ENCODE assay signal across 10 mouse cellular contexts in the genomic region with DNA sequence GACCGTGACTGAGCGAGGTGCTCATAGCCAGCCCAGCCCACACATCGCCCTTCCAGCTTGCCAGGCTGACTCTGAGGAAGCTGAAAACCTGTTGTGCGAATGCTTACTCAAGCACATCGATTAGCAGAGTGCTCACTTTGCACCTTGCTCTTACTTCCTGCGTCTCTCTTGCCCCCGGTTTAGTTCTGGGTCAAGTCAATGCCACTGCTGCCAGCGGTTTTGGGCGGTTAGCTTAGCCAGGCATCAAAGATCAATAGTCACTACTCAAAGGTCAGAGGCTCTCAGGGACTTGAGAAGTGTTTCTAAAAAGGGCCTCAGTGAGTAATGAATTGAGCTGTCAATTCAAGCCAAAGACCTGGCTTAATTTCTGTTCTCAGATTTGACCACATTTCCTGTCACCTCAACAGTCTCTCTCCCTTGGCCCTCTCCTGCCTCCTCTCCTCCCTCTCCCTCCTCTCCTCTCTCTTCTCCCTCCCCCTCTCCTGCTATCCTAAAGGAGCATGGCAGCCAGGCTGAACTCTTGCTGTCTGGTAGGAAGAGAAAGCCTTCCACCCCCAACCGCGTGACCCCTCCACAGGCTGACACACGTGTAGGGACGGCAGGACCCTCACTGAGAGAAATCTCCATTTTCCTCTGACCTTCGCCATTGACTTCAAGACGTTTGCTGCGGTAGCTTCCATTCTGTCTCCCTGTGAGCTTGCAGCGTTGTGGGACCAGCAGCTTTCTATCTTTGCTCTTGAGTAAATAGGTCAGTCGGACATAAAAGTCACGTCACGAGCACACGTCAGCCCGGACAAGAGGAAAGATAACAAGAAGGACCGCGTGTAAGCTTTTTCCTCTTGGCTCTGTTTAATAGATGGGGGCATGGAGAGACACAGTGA. TPM values are rescaled to one million over a fixed set of nuclear protein-coding genes. Genes with fewer than 3 reads are reported as not detected.
DNase-seq lines count a peak whose midpoint lies in the region; ATAC-seq and TF ChIP-seq lines count a peak whose summit lies in the region.
"Had no signal": no experiment of that assay in that cellular context is flagged by ENCODE, and none has a peak within 500 bp of the region (broad histone marks: within the 10 kb centered on the region; RNA-seq: fewer than 3 reads in every experiment).

No protein-coding gene starts in this region.

- intact Hi-C loops in left cerebral cortex, postnatal 10 days (cut with DNase I): no loop called here

- H3K27me3 ChIP-seq in liver, adult 2 months (ENCODE audit: control insufficient read depth, insufficient read depth, low read length): no peaks in the 10 kb centered on the region
- no peaks in the 10 kb centered on the region for H3K27me3 ChIP-seq in intestine, embryonic 15.5 days (replicated peaks)
- no peaks in the 10 kb centered on the region for H3K27me3 ChIP-seq in spleen, adult 2 months (ENCODE audit: control insufficient read depth, insufficient read depth, low read length)
- no peaks in the 10 kb centered on the region for H3K27me3 ChIP-seq in forebrain, embryonic 12.5 days
- H3K27me3 ChIP-seq: midbrain, embryonic 13.5 days had no signal

- no peak overlapping the region for H3K4me2 ChIP-seq in intestine, embryonic 15.5 days (replicated peaks)
- no peak overlapping the region for H3K4me2 ChIP-seq in forebrain, embryonic 12.5 days
- H3K4me2 ChIP-seq: midbrain, embryonic 13.5 days had no signal

- WGBS in liver, adult 2 months: 13% methylated on average over 24 of the region's 24 CpGs
- 49% methylated on average over 24 of the region's 24 CpGs for WGBS in intestine, embryonic 15.5 days
- 33% methylated on average over 24 of the region's 24 CpGs for whole genome bisulfite sequencing in spleen, adult 2 months
- 74% methylated on average over 24 of the region's 24 CpGs for WGBS in forebrain, embryonic 12.5 days

- H3K79me2 ChIP-seq in liver, adult 2 months (ENCODE audit: control insufficient read depth, insufficient read depth, low read length): no peaks in the 10 kb centered on the region

- no peak overlapping the region for H3K4me3 ChIP-seq in liver, adult 2 months (ENCODE audit: insufficient read depth, low read depth, low read length)
- no peak overlapping the region for H3K4me3 ChIP-seq in intestine, embryonic 15.5 days (replicated peaks)
- H3K4me3 ChIP-seq in spleen, adult 2 months (ENCODE audit: extremely low read depth, insufficient read depth, insufficient read length): no peak overlapping the region
- no peak overlapping the region for H3K4me3 ChIP-seq in forebrain, embryonic 12.5 days (replicated peaks)
- H3K4me3 ChIP-seq: gastrocnemius, adult 2 months; midbrain, embryonic 13.5 days had no signal

- ATAC-seq in intestine, embryonic 15.5 days: peak; percentile 39
- ATAC-seq in erythroid progenitor cell, adult 5-6 weeks (replicated peaks; ENCODE audit: low FRiP score, poor library complexity, severe bottlenecking): no peak
- ATAC-seq in forebrain, embryonic 12.5 days (ENCODE audit: low FRiP score): no peak
- ATAC-seq: midbrain, embryonic 13.5 days had no signal

- no peaks in the 10 kb centered on the region for H3K36me3 ChIP-seq in liver, adult 2 months (ENCODE audit: control insufficient read depth, insufficient read depth, low read length)
- no peaks in the 10 kb centered on the region for H3K36me3 ChIP-seq in intestine, embryonic 15.5 days
- no peaks in the 10 kb centered on the region for H3K36me3 ChIP-seq in spleen, adult 2 months (ENCODE audit: control insufficient read depth, insufficient read depth, low read length)
- H3K36me3 ChIP-seq in forebrain, embryonic 12.5 days (replicated peaks): no peaks in the 10 kb centered on the region
- H3K36me3 ChIP-seq: midbrain, embryonic 13.5 days had no signal

- H3K9ac ChIP-seq in liver, adult 2 months (ENCODE audit: low read depth, low read length): peak overlapping the region; percentile 18; the same call in 1 of the 2 replicates
- H3K9ac ChIP-seq in intestine, embryonic 15.5 days: no peak overlapping the region
- H3K9ac ChIP-seq in forebrain, embryonic 12.5 days: no peak overlapping the region
- H3K9ac ChIP-seq: midbrain, embryonic 13.5 days had no signal

- no peak for TF ChIP-seq POLR2A in liver, adult 2 months (IDR thresholded peaks at IDR 0.05; ENCODE audit: extremely low read depth, insufficient read depth, low read length)
- no peak for TF ChIP-seq POLR2A in spleen, adult 2 months (IDR thresholded peaks at IDR 0.05; ENCODE audit: low read depth, low read length)

- TF ChIP-seq CTCF in liver, adult 2 months (IDR thresholded peaks at IDR 0.05; ENCODE audit: low read depth, low read length): no peak
- TF ChIP-seq CTCF in spleen, adult 2 months (IDR thresholded peaks at IDR 0.05; ENCODE audit: extremely low read depth, insufficient read depth, insufficient read length, insufficient replicate concordance): no peak

- H3K9me3 ChIP-seq in intestine, embryonic 15.5 days: no peaks in the 10 kb centered on the region
- H3K9me3 ChIP-seq in forebrain, embryonic 12.5 days: no peaks in the 10 kb centered on the region
- H3K9me3 ChIP-seq: midbrain, embryonic 13.5 days had no signal

- H3K4me1 ChIP-seq in liver, adult 2 months (ENCODE audit: control insufficient read depth, insufficient read depth, low read length): peaks cover 22% of the 10 kb centered on the region
- peaks cover 2% of the 10 kb centered on the region for H3K4me1 ChIP-seq in intestine, embryonic 15.5 days (replicated peaks)
- H3K4me1 ChIP-seq in spleen, adult 2 months (ENCODE audit: control insufficient read depth, insufficient read depth, insufficient read length): peaks cover 37% of the 10 kb centered on the region
- H3K4me1 ChIP-seq in forebrain, embryonic 12.5 days: peaks cover 22% of the 10 kb centered on the region

- DNase-seq in liver, adult 2 months (ENCODE audit: extremely low read depth, low read depth, low spot score): peak; percentile 98
- no peak for DNase-seq in liver
- peak; percentile 76 to 87 for DNase-seq in kidney, postnatal 36 days
- DNase-seq in spleen, adult 2 months (ENCODE audit: low read depth in 1 of 2, low spot score in 2 of 2): peak; percentile 52 to 59
- no peak for DNase-seq in left cerebral cortex, postnatal 10 days (ENCODE audit: extremely low spot score in 1 of 2, low spot score in 2 of 2)
- DNase-seq: gastrocnemius, adult 2 months had no signal

- H3K27ac ChIP-seq in liver, adult 2 months (replicated peaks; ENCODE audit: insufficient read depth, low read depth, low read length): peak overlapping the region; percentile 79
- H3K27ac ChIP-seq in intestine, embryonic 15.5 days: no peak overlapping the region; the same call in 1 of the 2 replicates
- H3K27ac ChIP-seq in spleen, adult 2 months (ENCODE audit: insufficient read depth, low read length): peak overlapping the region; percentile 93
- no peak overlapping the region for H3K27ac ChIP-seq in forebrain, embryonic 12.5 days
- H3K27ac ChIP-seq: gastrocnemius, adult 2 months; midbrain, embryonic 13.5 days had no signal

RNA-seq across cellular contexts. Expression of a gene that starts 21.7 kb away (rescaled TPM):
- total RNA-seq in liver, adult 2 months (2014; rRNA removed): 1.4 and 1.5 TPM in 2 replicates
- 1.9 and 2.2 TPM in 2 replicates for polyA plus RNA-seq in liver, adult 2 months (2012; rRNA removed)
- 15.4 and 16.6 TPM in 2 replicates for polyA plus RNA-seq in intestine, embryonic 15.5 days (2015; fragmentation: Nextera tagmentation; extraction: Ambion mirVana)
- 7.4 and 9.8 TPM in 2 replicates for polyA plus RNA-seq in spleen, adult 2 months (2012; rRNA removed)
- total RNA-seq in left cerebral cortex, postnatal 10 days (2021): 10 to 100 TPM; 11.7 to 12.6 TPM
- 94.7 and 107 TPM in 2 replicates for total RNA-seq in erythroid progenitor cell, adult 5-6 weeks (2015; ENCODE audit: low replicate concordance)
- 35.6 and 52.4 TPM in 2 replicates for total RNA-seq in erythroid progenitor cell, adult 5-6 weeks (2017; ENCODE audit: low replicate concordance)
- 4.0 and 5.4 TPM in 2 replicates for polyA plus RNA-seq in forebrain, embryonic 12.5 days (2016; fragmentation: Nextera tagmentation; extraction: Ambion mirVana)

RNA-seq across cellular contexts. Expression of a gene that starts 22.0 kb away (rescaled TPM):
- 8.1 and 9.9 TPM in 2 replicates for total RNA-seq in liver, adult 2 months (2014; rRNA removed)
- 8.5 and 9.1 TPM in 2 replicates for polyA plus RNA-seq in liver, adult 2 months (2012; rRNA removed)
- 3.3 and 3.6 TPM in 2 replicates for polyA plus RNA-seq in intestine, embryonic 15.5 days (2015; fragmentation: Nextera tagmentation; extraction: Ambion mirVana)
- 4.1 and 5.1 TPM in 2 replicates for polyA plus RNA-seq in spleen, adult 2 months (2012; rRNA removed)
- 1 to 10 TPM; 5.7 to 6.5 TPM for total RNA-seq in left cerebral cortex, postnatal 10 days (2021)
- total RNA-seq in erythroid progenitor cell, adult 5-6 weeks (2015; ENCODE audit: low replicate concordance): 2.9 and 5.4 TPM in 2 replicates
- 0.91 and 3.3 TPM in 2 replicates for total RNA-seq in erythroid progenitor cell, adult 5-6 weeks (2017; ENCODE audit: low replicate concordance)
- 2.4 and 2.6 TPM in 2 replicates for polyA plus RNA-seq in forebrain, embryonic 12.5 days (2016; fragmentation: Nextera tagmentation; extraction: Ambion mirVana)

Comparison
In these comparisons a context has a peak if more than half of its experiments do, and no peak if none do; other contexts are left out.
1. DNase-seq: peak in liver, adult 2 months (single experiment), kidney, postnatal 36 days (2 of 2) and spleen, adult 2 months (2 of 2); none in liver (single experiment) and left cerebral cortex, postnatal 10 days (0 of 2).
2. H3K27ac ChIP-seq: peak in liver, adult 2 months (single experiment) and spleen, adult 2 months (single experiment); none in intestine, embryonic 15.5 days (single experiment) and forebrain, embryonic 12.5 days (single experiment).